In genomic region chr5:86086751-86087150, GRCm38 (mm10) we compare ENCODE assay signal across 18 mouse cellular contexts. TPM values are rescaled to one million over a fixed set of nuclear protein-coding genes. Genes with fewer than 3 reads are reported as not detected.
DNase-seq lines count a peak whose midpoint lies in the region; ATAC-seq and TF ChIP-seq lines count a peak whose summit lies in the region.
"Had no signal": no experiment of that assay in that cellular context is flagged by ENCODE, and none has a peak within 500 bp of the region (broad histone marks: within the 10 kb centered on the region; RNA-seq: fewer than 3 reads in every experiment).

No protein-coding gene starts in this region.

- H3K4me3 ChIP-seq in bone marrow macrophage, adult 2 months (ENCODE audit: insufficient read depth, low read length), result no peak overlapping the region
- no peak overlapping the region for H3K4me3 ChIP-seq in gastrocnemius, adult 2 months
- H3K4me3 ChIP-seq: embryonic facial prominence, embryonic 15.5 days; heart, embryonic 10.5 days; intestine, embryonic 15.5 days had no signal

- intact Hi-C loops in gastrocnemius, adult 2 months (cut with DNase I), result no loop called here

- peaks cover 35% of the 10 kb centered on the region for H3K4me1 ChIP-seq in bone marrow macrophage, adult 2 months (ENCODE audit: control insufficient read depth, insufficient read depth, low read length)
- H3K4me1 ChIP-seq: embryonic facial prominence, embryonic 15.5 days; heart, embryonic 10.5 days; intestine, embryonic 15.5 days had no signal

- TF ChIP-seq CTCF in bone marrow macrophage, adult 2 months (IDR thresholded peaks at IDR 0.05; ENCODE audit: low read depth, low read length), result no peak
- TF ChIP-seq CTCF in gastrocnemius, adult 2 months (IDR thresholded peaks at IDR 0.05), result no peak

- H3K27ac ChIP-seq in bone marrow macrophage, adult 2 months (ENCODE audit: insufficient read depth, low read depth, low read length), result peak overlapping the region; percentile 20
- H3K27ac ChIP-seq in gastrocnemius, adult 2 months, result no peak overlapping the region
- H3K27ac ChIP-seq: embryonic facial prominence, embryonic 15.5 days; heart, embryonic 10.5 days; intestine, embryonic 15.5 days; liver, embryonic 14.5 days had no signal

- no peak for TF ChIP-seq POLR2A in bone marrow macrophage, adult 2 months (IDR thresholded peaks at IDR 0.05; ENCODE audit: borderline replicate concordance, low read depth, low read length)

- ATAC-seq in megakaryocyte-erythroid progenitor cell, adult 5-6 weeks (replicated peaks; ENCODE audit: low FRiP score, low TSS enrichment, poor library complexity, severe bottlenecking), result 0 out of 2 replicates have a peak, but pooled peaks have one; percentile 41
- ATAC-seq: forebrain, embryonic 14.5 days; intestine, embryonic 15.5 days had no signal

- peak; percentile 81 to 85 for DNase-seq in spleen, postnatal 36 days (ENCODE audit: low spot score in 2 of 2)
- DNase-seq in spleen, postnatal 4 days (ENCODE audit: low spot score in 2 of 2), result no peak
- DNase-seq in thymus, postnatal 25 days, result peak; percentile 40
- DNase-seq in cerebellum, postnatal 4 days (ENCODE audit: low spot score in 2 of 2), result no peak
- no peak for DNase-seq in testis, postnatal 14 days (ENCODE audit: low spot score)
- no peak for DNase-seq in gastrocnemius, adult 2 months
- DNase-seq: adrenal gland, postnatal 14 days; kidney, postnatal 14 days; lung, postnatal 14 days had no signal

RNA-seq across cellular contexts. Expression of gene Stap1, which starts 15.2 kb away (rescaled TPM):
- polyA plus RNA-seq in bone marrow macrophage, adult 2 months (2012; ENCODE audit: insufficient read depth, insufficient read length, missing spikeins), result 208 and 228 TPM in 2 replicates
- total RNA-seq in megakaryocyte-erythroid progenitor cell, adult 5-6 weeks (2014; fragmentation: Nextera tagmentation), result 12.0 and 15.9 TPM in 2 replicates
- total RNA-seq in megakaryocyte-erythroid progenitor cell, adult 5-6 weeks (2017), result 25.4 and 29.2 TPM in 2 replicates
- total RNA-seq in gastrocnemius, adult 2 months (2021), result under 1 TPM in 1 of 2 experiments, not detected in 1; 0.18 TPM
- total RNA-seq: gastrocnemius, adult 18-20 months; layer of hippocampus, postnatal 25 days had no signal

RNA-seq across cellular contexts. Expression of gene Cenpc1, which starts 21.4 kb away (rescaled TPM):
- 20.3 and 23.1 TPM in 2 replicates for polyA plus RNA-seq in bone marrow macrophage, adult 2 months (2012; ENCODE audit: insufficient read depth, insufficient read length, missing spikeins)
- 43.1 and 43.7 TPM in 2 replicates for total RNA-seq in megakaryocyte-erythroid progenitor cell, adult 5-6 weeks (2014; fragmentation: Nextera tagmentation)
- 38.9 and 69.7 TPM in 2 replicates for total RNA-seq in megakaryocyte-erythroid progenitor cell, adult 5-6 weeks (2017)
- total RNA-seq in gastrocnemius, adult 2 months (2021), result 1 to 10 TPM; 3.0 to 5.4 TPM

Comparison
In these comparisons a context has a peak if more than half of its experiments do, and no peak if none do; other contexts are left out.
1. DNase-seq: peak in spleen, postnatal 36 days (2 of 2) and thymus, postnatal 25 days (single experiment); none in spleen, postnatal 4 days (0 of 2), cerebellum, postnatal 4 days (0 of 2), testis, postnatal 14 days (single experiment) and gastrocnemius, adult 2 months (single experiment).
2. RNA of gene Stap1, which starts 15.2 kb away (total RNA-seq): 12.0 to 29.2 TPM in megakaryocyte-erythroid progenitor cell, adult 5-6 weeks; 0.18 TPM in gastrocnemius, adult 2 months; every median in the first group is over 10 times any median in the second.
3. RNA of gene Cenpc1, which starts 21.4 kb away (total RNA-seq): 38.9 to 69.7 TPM in megakaryocyte-erythroid progenitor cell, adult 5-6 weeks; 3.0 to 5.4 TPM in gastrocnemius, adult 2 months; every median in the first group is over 4 times any median in the second.